Mouse (Mus musculus): ENCODE data around the gene Tln1. TPM values are rescaled to one million over a fixed set of nuclear protein-coding genes. Genes with fewer than 3 reads are reported as not detected.

Tln1 gene
- total RNA-seq, 2 experiments from 2014 or later = 52.3 to 62.4 TPM

DNA sequence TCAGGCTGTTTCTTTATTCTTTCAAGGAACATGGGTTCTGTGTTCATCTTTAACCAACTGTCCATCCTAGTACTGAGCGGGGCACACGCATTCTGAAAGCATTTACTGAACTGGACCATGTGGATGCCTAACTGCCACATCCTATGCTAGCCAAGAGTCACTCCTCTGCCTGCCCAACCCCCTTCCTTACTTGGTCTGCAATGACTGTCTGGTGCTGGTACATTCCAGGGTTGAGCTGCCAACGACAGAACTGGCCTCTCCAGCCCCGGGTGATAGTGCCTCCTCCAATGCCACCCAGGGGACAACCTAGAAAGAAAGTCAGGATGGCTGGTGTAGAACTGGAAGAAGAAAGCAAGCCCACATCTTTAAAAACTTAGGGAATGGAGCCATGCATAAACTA is 11.1 kb upstream of the Tln1 start:
- TF ChIP-seq CTCF (IDR thresholded peaks at IDR 0.05) = no peak
- Histone ChIP-seq H3K27ac (no peak overlapping the region), H3K4me3 (no peak overlapping the region)
- intact Hi-C loops (cut with DNase I) = no loop called here
- no peak for DNase-seq

DNA sequence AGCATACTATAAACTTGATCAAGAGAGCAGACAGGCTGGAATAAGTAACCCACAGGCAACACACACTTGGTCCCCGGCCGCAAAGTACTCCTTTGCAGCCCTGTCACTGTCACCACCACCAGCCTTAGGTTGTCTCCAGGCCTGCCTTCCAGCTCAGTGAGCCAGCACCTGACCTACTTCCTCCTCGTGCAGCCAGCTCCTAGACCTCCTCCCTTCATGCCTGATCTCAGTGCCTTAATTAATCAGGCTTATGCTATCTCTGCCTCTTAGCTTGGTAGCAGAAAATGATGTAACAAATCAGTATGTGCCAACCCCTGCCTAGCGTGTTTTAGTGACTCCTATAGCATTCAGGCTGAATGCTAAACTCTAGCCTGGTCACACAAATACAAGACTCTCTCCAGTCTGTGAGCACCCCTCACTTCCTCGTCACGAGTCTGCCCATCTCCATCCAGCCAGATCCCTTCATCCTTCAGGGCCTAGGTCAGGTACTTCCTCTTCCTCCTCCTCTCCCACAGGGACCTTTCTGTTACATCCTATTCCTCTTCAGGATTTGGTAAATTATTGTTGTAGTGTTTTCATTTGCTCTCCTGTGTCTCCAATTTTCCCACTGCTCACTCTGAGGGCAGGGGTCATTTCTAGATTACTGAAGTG is 9.0 kb upstream of the Tln1 start:
- no peak for DNase-seq
- Histone ChIP-seq H3K27ac (no peak overlapping the region), H3K4me3 (no peak overlapping the region)
- TF ChIP-seq CTCF (IDR thresholded peaks at IDR 0.05) = no peak
- intact Hi-C loops (cut with DNase I) = no loop called here

DNA sequence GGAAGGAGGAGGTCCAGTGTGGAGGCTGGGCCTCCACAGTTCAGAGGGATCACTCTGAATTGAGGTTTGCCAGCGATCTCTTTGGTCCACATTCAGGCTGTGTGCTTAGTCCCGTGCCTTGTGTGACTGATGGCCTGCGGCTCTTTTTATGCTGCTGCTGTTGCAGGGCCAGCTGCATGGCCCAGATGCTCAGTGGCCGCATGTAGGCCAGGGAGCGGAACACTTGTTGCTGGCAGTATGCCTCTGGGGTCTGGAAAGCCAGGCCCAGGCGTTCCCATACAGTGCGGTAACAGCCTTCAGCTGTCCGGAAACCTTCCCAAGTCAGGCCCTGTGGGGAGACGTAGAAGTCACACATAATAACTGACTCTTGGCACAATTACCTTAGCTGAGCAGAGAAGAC is 4.6 kb upstream of the Tln1 start:
- intact Hi-C loops (cut with DNase I) = no loop called here
- DNase-seq = no peak
- Histone ChIP-seq H3K4me3 (no peak overlapping the region), H3K27ac (no peak overlapping the region)
- no peak for TF ChIP-seq CTCF (IDR thresholded peaks at IDR 0.05)

DNA sequence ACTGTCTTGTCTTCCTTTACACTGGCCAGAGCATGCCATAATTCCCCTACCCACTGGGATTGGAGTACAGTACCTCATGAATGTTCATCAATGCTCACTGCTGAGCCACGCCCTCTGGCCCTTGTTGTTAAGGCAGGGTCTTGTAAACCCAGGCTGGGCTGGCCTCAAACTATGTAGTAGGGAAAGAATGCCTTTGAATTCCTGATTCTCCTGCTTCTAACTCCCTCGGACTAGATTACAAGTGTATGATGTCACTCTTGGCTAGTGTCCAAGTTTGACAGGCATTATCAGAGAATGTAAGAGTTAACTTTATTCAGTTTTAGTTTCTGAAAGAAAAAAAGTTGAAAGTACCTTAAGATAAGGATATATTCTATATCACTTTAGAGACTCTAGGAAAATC is 1.7 kb upstream of the Tln1 start:
- 0 out of 2 replicates have a peak overlapping the region, but pooled peaks have one; percentile 20 for H3K27ac ChIP-seq
- intact Hi-C loops (cut with DNase I) = loop anchor here (5.0 kb wide), 1 partner anchor 93 kb away; the partner anchor contains the start of gene Hint2
- TF ChIP-seq CTCF (IDR thresholded peaks at IDR 0.05) = no peak
- DNase-seq = no peak
- H3K4me3 ChIP-seq = peak overlapping the region; percentile 83; the same call in 1 of the 2 replicates

DNA sequence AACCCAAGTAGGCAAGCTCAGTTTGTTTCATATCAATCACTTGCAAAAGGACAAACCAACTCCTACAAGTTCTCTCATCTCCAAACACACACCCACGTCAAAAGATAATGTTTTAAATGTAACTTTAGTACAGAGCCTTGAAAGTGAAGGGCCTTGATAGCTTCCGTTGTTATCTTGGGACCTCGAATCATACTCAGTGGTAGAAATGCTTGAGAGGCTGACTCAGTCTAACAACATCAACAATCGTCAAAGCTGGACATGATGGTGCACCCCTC is 1.0 kb upstream of the Tln1 start:
- Histone ChIP-seq H3K27ac (peak overlapping the region; percentile 99), H3K4me3 (peak overlapping the region; percentile 83)
- TF ChIP-seq CTCF (IDR thresholded peaks at IDR 0.05) = no peak
- intact Hi-C loops (cut with DNase I) = loop anchor here (2.0 to 5.0 kb wide), 2 partner anchors 15 to 94 kb away; partner anchors contain the start of genes Gba2, Hint2 and Rgp1
- DNase-seq = no peak

DNA sequence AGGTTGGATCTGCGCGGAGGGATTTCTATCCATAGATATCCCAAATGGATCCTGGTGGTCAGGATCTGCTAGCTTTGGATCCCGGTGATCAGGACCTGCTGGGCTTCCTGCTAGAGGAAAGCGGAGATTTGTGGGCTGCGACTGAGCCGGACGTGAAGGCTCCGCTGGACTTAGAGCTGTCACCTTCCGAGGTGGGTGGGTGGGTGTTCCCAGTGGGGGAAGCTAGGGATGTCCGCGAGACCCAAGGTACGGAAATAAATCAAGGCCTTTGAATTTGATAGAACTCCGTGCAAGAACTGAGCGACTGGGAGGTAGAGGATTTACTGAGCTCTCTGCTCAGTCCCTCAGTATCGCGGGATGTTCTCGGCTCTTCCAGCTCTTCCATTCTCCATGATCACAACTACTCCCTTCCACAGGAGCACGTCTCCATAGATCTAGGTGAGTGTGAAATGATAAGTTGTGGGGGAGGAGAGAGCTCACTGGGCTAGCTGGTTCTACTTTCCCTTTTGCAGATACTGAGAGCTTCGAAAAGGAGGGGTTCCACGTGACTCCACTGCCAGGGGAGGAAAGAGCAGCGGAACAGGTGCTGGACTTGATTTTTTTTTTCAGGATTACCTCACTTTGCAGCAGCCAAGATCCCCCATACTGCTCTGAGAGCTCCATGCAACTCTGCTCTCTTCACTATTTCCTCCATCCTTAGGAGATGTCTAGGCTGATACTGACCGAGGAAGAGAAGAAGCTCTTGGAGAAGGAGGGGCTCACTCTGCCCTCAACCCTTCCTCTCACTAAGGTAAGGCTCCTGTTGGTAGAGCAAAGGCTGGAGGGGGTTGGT is 494 bp upstream of the Tln1 start:
- TF ChIP-seq CTCF (IDR thresholded peaks at IDR 0.05) = no peak
- Histone ChIP-seq H3K27ac (peak overlapping the region; percentile 99), H3K4me3 (peak overlapping the region; percentile 83)
- DNase-seq = no peak
- intact Hi-C loops (cut with DNase I) = loop anchor here (2.0 to 5.0 kb wide), 2 partner anchors 16 to 94 kb away; partner anchors contain the start of genes Gba2, Hint2 and Rgp1

DNA sequence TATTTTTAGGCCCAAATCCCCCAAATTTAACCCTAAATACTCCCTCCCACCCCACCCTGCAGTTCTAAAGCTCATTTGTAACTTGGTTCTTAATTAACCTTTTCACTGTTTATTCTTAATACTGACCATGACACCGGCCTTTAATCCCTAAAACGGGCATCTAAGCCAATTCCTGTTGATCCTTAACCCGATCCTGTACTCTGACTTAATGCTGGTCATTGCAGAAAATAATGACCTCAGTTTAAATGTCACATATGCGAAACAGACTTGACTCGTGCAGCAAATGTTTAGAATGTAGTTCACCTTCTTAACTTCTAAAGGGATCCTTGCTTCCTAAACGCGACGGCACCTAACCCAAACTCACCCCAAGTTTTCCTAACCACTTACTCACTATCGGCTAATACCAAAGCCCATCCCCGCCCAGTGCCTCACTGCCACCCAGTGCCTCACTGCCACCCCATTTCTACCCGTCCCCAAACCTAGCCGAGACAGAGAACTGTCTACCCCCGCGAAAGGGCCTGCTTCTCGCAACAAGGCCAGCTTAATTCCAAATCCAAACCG is 975 bp downstream of the Tln1 start:
- intact Hi-C loops (cut with DNase I) = loop anchor here (5.0 kb wide), 1 partner anchor 96 kb away; the partner anchor contains the start of gene Hint2
- no peak for DNase-seq
- TF ChIP-seq CTCF (IDR thresholded peaks at IDR 0.05) = no peak

DNA sequence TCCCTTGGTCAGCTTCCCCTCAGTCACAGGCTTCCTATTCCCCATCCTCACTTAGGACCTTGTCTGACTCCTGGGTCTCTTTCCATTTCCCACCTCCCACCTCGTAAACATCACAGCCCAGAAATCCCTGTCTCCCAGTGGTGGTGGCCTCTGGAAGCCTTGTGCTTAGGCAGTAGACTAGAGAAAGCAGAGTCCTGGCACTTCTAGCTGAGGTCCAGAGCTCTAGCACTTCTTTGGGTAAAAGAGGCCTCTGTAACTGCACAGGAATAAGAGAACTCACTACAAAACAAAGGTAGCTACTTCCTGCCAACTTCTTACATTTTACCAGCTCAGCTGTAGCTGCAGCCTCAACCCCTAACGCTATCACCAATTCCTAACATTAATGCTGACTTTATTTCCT is 1.5 kb downstream of the Tln1 start:
- Histone ChIP-seq H3K4me3 (peak overlapping the region; percentile 83), H3K27ac (peak overlapping the region; percentile 99)
- DNase-seq = no peak
- intact Hi-C loops (cut with DNase I) = loop anchor here (5.0 kb wide), 1 partner anchor 96 kb away; the partner anchor contains the start of gene Hint2
- TF ChIP-seq CTCF (IDR thresholded peaks at IDR 0.05) = no peak

More for the DNA sequence above, 975 bp downstream of the Tln1 start:
- Histone ChIP-seq H3K27ac (peak overlapping the region; percentile 99), H3K4me3 (peak overlapping the region; percentile 83)

DNA sequence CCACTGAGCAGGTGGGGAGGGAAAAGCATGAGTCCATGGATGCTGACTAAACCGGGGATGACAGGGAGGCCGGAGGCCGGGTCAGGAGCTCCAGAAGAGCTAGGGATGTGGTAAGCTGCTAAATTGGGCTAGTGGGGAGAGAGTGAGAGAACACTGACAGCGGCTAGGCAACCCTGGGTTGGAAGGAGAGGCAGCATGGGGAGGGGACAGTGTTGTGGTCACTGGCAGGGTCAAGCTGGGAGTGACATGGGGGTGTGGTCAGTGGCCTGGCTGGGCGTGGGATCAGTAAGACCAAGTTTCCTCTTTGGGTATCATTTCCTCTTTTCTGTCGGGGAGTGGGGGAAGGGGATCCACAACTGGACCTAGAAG is 2.3 kb downstream of the Tln1 start:
- intact Hi-C loops (cut with DNase I) = loop anchor here (5.0 kb wide), 1 partner anchor 97 kb away; the partner anchor contains the start of gene Hint2
- H3K4me3 ChIP-seq = peak overlapping the region; percentile 83
- peak; percentile 66 for DNase-seq
- H3K27ac ChIP-seq = peak overlapping the region; percentile 99
- no peak for TF ChIP-seq CTCF (IDR thresholded peaks at IDR 0.05)

DNA sequence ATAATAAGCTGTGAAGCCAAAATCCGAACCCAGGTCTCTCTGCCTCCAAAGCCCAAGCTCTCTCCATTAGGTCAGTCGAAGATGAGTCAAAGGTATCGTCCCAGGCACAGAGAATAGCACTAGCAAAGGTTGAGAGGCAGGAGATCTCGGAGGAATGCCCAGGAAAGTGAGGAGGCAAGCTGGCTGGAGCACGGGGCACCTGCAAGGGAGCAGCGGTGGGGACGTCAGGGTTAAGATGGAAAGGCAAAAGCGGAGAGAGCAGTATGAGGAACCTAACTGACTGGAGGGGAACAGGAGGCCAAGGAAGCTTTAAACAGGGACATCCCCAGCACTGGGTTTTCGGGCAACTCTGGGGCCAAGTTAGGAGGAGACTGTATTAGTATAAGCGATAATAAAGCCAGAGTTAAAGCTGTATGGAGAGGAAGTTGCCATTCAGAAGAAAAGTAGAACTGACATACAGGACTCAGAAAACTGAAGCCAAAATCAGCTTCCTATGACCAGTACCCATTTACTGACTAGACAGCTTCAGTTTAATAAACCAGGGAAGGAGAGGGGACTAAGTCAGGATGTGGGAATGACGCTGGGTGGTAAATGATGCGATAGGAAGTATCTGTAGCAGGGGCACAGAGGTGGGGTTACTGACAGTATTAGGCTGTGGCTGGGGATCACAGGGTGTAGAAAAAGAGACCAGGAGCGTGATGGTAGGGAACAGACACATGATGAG is 2.8 kb downstream of the Tln1 start:
- intact Hi-C loops (cut with DNase I) = loop anchor here (5.0 to 10.0 kb wide), 2 partner anchors 98 to 525 kb away; partner anchors contain the start of genes Hint2 and Stoml2

DNA sequence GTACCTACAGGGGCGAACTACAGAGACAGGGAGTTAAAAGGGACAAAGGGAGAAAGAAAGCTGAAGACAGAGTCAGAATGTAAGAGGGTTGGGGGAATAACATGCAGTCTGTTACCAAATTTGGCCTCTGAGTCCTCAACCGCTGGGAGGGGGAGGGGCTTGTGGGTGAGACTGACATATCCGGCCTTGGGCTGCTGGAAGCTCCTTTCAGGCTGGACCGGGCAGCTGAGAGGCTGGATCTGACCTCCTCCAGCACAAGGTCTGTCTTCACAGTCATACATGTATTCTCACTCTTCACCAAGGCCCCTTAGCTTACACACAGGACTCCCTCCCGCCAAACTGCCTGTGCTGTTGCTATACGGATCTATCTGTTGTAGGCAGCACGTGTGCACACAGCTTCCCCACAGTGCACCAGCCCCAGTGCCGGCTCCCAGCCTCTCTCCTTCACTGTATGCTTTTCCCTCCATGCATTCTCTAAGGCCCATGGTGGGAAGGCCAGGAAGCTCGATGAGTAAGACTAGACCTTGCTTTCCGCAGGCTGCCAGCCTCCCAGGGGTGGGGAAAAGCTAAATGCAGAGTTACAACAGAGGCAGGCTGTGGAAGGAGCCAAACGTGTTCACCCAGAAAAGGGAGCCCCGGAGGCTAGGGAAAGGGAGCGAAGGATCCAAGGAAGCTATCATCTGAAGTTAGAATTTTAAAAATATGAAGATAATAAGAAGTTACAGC is 3.7 kb downstream of the Tln1 start:
- H3K27ac ChIP-seq = peak overlapping the region; percentile 99
- intact Hi-C loops (cut with DNase I) = loop anchor here (10.0 kb wide), 1 partner anchor 524 kb away; the partner anchor contains the start of gene Stoml2
- peak; percentile 68 for DNase-seq
- H3K4me3 ChIP-seq = peak overlapping the region; percentile 83
- TF ChIP-seq CTCF (IDR thresholded peaks at IDR 0.05) = no peak

More for the DNA sequence above, 2.8 kb downstream of the Tln1 start:
- no peak for TF ChIP-seq CTCF (IDR thresholded peaks at IDR 0.05)
- Histone ChIP-seq H3K27ac (peak overlapping the region; percentile 99), H3K4me3 (peak overlapping the region; percentile 83)
- no peak for DNase-seq

Data from gastrocnemius, adult 2 months (tissue).